Mouse (Mus musculus) cerebellum, adult 9-11 months (tissue): ENCODE measurements around the gene Agpat2.

ENCODE experiments used
- DNase-seq: peaks from one replicate; pipeline ENCODE4 v3.0.0; 2022

Gene Agpat2

GRCm38 (mm10) chr2:26594934-26595724 lies 9.1 kb downstream of the Agpat2 start:
- no peak for DNase-seq

- no peak for DNase-seq
Measured at GRCm38 (mm10) chr2:26594461-26594933, 9.7 kb downstream of the Agpat2 start.

- DNase-seq, result no peak
Measured at GRCm38 (mm10) chr2:26594022-26594346, 10.2 kb downstream of the Agpat2 start.

GRCm38 (mm10) chr2:26593211-26594021 lies 10.8 kb downstream of the Agpat2 start:
- no peak for DNase-seq

- DNase-seq, result no peak
Measured at GRCm38 (mm10) chr2:26591416-26591815, 12.8 kb downstream of the Agpat2 start.

GRCm38 (mm10) chr2:26590962-26591361 lies 13.3 kb downstream of the Agpat2 start:
- no peak for DNase-seq

GRCm38 (mm10) chr2:26590282-26590681 lies 13.9 kb downstream of the Agpat2 start:
- DNase-seq, result no peak

- no peak for DNase-seq
Measured at GRCm38 (mm10) chr2:26589284-26589683, 14.9 kb downstream of the Agpat2 start.

GRCm38 (mm10) chr2:26588573-26588972 lies 15.6 kb downstream of the Agpat2 start:
- DNase-seq, result no peak

- DNase-seq, result no peak
Measured at GRCm38 (mm10) chr2:26587044-26587405, 17.2 kb downstream of the Agpat2 start.

- DNase-seq, result peak; percentile 52
Measured at GRCm38 (mm10) chr2:26586294-26587043, 17.7 kb downstream of the Agpat2 start, which contains the start of gene Gm20532. Gm20532 (plus strand) TSS chr2:26586639.

- peak; percentile 11 for DNase-seq
Measured at GRCm38 (mm10) chr2:26585713-26586112, 18.5 kb downstream of the Agpat2 start.

- DNase-seq, result no peak
Measured at GRCm38 (mm10) chr2:26583640-26584039, 20.6 kb downstream of the Agpat2 start.

GRCm38 (mm10) chr2:26582741-26583140 lies 21.5 kb downstream of the Agpat2 start:
- no peak for DNase-seq

- no peak for DNase-seq
Measured at GRCm38 (mm10) chr2:26582203-26582602, 22.0 kb downstream of the Agpat2 start.

GRCm38 (mm10) chr2:26580751-26581150 lies 23.5 kb downstream of the Agpat2 start:
- no peak for DNase-seq

- DNase-seq, result no peak
Measured at GRCm38 (mm10) chr2:26579714-26580113, 24.5 kb downstream of the Agpat2 start, which contains the start of gene Egfl7. Egfl7 (plus strand) TSS chr2:26580014.

- DNase-seq, result no peak
Measured at GRCm38 (mm10) chr2:26578369-26578768, 25.8 kb downstream of the Agpat2 start.

- no peak for DNase-seq
Measured at GRCm38 (mm10) chr2:26576462-26576861, 27.8 kb downstream of the Agpat2 start.

GRCm38 (mm10) chr2:26575865-26576264 lies 28.4 kb downstream of the Agpat2 start:
- DNase-seq, result no peak

GRCm38 (mm10) chr2:26575378-26575777 lies 28.8 kb downstream of the Agpat2 start:
- no peak for DNase-seq

- no peak for DNase-seq
Measured at GRCm38 (mm10) chr2:26574862-26575261, 29.4 kb downstream of the Agpat2 start.

- no peak for DNase-seq
Measured at GRCm38 (mm10) chr2:26573807-26574206, 30.4 kb downstream of the Agpat2 start.
